Mouse (Mus musculus) kidney, adult 10 weeks (tissue): Measurements from ENCODE around the gene Gm6176. TPM values are rescaled to one million over a fixed set of nuclear protein-coding genes. Genes with fewer than 3 reads are reported as not detected.

Experiments
- polyA plus RNA-seq: library from polyadenylated mRNA; stranded (reverse); fragments of 350-450 nt; fragmentation: Illumina TruSeq; extraction: RNeasy Lipid Tissue Mini Kit (QIAGEN cat#74804); gene quantifications from one replicate; pipeline ENCODE4 v1.2.3, GENCODE M21; 2014; ENCODE audit warnings: low read depth, low replicate concordance

Gm6176 gene
- polyA plus RNA-seq = not detected

DNA sequence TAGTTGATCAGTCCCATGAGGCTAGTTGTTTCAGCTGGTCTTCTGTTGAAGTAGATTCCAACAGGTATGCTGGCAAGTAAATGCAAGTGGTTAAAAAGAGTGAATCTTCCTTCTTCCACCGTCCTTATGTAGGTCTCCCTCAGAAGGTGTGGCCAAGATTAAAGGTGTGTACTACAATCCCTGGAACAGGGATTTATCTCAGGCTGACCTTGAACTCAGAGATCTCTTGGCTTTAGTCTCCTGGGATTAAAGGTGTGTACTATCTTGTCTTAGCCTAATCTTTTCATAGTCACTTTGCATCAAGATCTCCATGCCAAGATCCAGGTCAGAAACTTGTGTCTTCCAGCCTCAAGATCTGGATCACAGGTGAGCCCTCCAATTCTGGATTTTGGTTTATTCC lies at the start of gene Gm6176:
Gene Gm6176, minus strand, starts transcription at position 101 of the 400 bp plus-strand sequence.

DNA sequence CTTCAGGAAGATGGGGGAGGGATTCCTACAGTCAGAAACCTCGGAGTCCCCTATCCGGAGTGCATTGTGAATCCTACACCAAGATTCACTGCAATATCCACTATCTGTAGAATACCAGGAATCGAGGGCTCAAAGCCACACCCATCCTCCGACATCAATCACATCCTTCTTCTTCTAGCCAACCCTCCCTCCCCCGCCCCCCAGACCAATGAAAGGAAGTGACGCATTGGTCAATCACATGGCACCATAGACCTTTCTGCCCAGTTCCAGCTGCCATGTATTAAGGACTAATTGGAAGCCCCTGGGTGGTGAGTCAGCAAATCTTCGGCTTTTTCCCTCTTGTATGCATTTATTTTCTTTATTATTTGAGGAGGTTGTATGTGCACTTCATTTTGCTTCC lies 12.7 kb upstream of the Gm6176 start, which contains the start of gene Vmn1r139:
Gene Vmn1r139, plus strand, starts transcription at position 301 of the 400 bp plus-strand sequence.

DNA sequence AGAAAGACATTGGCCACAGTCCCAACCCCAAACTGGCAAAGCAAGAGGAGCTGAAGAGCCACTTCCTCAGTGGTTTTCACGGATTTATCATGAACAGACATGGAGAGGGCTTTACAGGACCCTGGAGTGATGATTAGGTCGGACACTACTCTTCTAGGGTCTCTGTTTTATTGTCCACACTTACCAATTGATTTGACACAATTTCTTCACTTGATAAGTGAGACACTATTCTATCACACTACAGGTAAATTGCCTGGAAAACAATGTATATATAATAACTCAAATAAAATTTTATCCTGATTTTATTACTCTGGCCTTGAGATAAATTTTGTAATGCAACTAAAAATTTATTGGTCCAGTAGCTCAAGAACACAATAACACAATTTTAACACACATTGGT lies 27.3 kb downstream of the Gm6176 start, which contains the start of gene Vmn1r138:
Gene Vmn1r138, minus strand, starts transcription at position 101 of the 400 bp plus-strand sequence.

Other genes starting within 250 kb of the Gm6176 start
- not detected for gene Vmn1r135, start 224.0 kb downstream of the Gm6176 start, polyA plus RNA-seq
- gene Gm5725, start 212.0 kb downstream of the Gm6176 start, polyA plus RNA-seq = not detected
- gene Gm5891, start 135.0 kb downstream of the Gm6176 start, polyA plus RNA-seq = not detected
- not detected for gene Vmn1r137, start 61.7 kb downstream of the Gm6176 start, polyA plus RNA-seq
- not detected for gene Vmn1r138, start 27.4 kb downstream of the Gm6176 start, polyA plus RNA-seq
- not detected for gene Vmn1r139, start 12.8 kb upstream of the Gm6176 start, polyA plus RNA-seq
- gene Gm16451, start 61.9 kb upstream of the Gm6176 start, polyA plus RNA-seq = not detected
- not detected for gene Gm10666, start 78.4 kb upstream of the Gm6176 start, polyA plus RNA-seq
- not detected for gene Vmn1r142, start 107.7 kb upstream of the Gm6176 start, polyA plus RNA-seq
- not detected for gene Vmn1r143, start 133.1 kb upstream of the Gm6176 start, polyA plus RNA-seq
- not detected for gene Gm8653, start 145.0 kb upstream of the Gm6176 start, polyA plus RNA-seq
- gene Gm8453, start 173.2 kb upstream of the Gm6176 start, polyA plus RNA-seq = not detected